Mouse (Mus musculus): ENCODE results near the gene Fibcd1.

The Fibcd1 gene

DNA sequence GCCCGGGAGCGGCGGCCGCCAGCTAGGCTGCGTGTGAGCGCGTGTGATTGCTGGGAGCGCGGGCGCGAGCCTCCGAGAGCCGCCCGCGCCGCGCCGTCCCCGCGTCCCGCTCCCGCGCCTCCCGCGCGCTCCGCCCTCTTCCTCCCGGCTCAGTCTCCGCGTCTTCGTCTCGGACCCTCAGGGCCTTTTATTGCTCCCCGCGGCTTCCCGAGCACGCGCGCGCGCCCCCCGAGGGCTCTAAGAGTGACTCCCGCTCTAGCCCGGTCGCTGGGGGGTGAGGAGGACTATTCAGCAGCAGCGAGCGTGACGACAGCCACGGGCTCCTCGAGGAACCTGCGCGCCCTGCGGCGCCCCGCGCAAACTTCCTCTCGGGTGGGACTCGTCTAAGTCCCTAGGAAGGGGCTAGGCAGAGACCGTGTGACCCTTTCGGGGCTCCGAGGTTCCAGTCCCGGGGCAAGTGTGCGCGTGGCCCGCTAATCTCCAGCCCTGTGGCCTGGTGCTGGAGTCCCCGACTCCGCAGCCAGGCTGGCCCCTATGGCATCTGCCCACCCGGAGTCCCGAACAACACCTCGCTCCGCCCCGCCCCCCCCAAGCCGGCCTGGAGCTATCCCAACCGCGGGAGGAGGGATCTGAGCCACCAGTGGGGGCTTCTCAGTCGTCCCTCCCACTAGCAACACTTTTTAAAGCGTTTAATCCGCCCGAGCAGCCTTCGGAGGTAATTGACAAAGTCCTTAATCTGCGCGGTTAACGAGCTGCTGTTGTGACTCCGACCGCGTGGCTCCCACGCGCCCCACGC, at the start of gene Fibcd1:
Gene Fibcd1 (minus strand): TSS at position 110 of the 796 bp plus-strand sequence.
- peak; percentile 63 for DNase-seq (ENCODE audit: extremely low spot score, low spot score)

DNA sequence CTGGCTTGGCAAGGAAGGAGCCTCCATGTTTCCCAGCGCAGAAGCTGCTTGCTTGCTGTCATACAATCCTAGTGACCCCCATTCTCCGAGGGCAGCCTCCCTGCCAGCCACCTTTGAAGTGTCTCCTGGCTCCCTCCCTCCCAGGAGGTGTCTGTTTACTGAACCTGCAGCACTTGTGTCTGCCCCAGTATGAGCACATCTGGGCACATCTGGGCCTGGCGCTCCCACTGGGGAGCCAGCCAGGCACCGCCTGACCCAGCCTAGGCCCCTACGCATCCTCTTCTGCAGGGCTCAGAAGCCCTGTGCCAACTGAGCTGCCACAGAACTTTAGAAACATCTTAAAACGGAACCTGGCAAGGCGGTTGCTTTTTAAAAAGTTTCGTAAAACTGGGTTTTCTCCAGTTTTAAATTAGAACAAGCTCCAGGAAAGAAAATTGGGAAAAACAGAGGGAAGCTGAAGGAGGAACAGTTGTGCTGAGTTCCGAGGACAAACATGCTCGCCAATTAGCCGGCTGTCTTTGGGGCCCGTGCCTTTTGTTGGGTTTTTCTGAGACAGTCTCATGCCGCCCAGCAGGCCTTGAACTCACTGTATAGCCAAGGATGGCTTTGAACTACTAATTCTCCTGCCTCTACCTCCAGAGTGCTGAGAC, 48.5 kb upstream of the Fibcd1 start:
- no peak for DNase-seq (ENCODE audit: extremely low spot score, low spot score)

DNA sequence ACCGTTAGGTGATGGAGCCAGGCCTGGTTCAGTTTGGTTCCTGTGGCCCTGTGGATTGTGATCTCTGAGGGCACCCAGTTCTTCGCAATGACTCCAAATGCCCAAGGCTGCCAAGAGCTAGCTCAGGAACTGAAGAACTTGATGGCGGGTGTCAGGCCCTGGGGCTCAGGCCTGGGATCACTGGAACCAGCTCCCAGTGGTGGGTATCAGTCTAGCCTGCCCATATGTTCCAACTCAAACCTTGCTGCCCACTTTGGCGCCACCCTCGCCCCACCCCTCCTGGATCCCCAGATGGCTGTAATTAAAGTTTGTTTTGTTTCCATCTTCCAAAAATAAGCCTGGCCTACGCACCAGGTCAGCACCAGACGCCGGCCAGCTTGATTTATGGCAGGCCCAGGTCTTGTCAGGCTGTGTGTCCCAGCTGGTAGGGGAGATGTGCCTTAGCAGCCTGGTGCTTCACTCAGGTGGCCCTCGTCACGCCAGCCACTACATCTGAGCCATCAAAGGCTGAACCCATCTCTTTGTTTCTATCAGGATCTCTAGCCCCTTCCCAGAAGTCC, 47.4 kb upstream of the Fibcd1 start:
- DNase-seq (ENCODE audit: extremely low spot score, low spot score), result no peak

DNA sequence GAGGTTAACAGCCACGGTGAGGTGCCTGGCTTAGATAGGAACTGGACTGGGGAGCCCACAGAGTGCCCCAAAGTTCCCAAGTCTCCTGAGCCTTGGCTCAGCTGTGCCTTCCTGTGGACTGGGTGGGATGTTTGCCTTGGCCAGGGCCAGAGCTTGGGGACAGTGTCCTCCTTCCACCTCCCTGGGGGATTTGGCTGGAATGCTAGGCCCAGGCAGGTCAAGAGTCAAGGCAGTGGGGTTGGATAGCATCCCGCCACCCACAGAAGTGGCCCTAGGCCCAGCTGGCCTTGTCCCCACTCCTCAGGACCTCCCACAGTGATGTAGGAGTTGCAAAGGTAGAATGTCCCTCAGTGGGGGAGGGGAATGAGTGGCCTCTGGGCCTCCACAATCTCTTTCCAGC, 45.4 kb upstream of the Fibcd1 start:
- DNase-seq (ENCODE audit: extremely low spot score, low spot score), result no peak

DNA sequence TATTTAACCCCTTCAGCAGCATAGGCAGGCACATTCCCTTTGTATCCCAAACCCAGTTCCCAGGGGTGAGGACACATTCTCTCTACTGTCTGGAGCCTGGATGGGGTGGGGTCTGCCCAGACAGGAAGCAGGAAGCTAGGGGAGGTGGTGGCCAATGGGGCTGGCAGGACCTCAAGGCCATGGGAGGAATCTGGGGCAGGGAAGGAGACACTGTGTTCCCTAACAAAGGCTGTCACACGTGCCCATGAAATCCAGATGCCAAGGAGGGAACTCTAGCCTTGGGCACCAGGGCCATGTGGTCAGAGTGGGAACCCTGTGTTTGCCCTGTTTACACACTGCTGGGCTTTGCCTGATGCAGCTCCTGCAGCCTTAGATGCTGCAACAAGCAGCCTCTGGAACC, 43.1 kb upstream of the Fibcd1 start:
- no peak for DNase-seq (ENCODE audit: extremely low spot score, low spot score)

DNA sequence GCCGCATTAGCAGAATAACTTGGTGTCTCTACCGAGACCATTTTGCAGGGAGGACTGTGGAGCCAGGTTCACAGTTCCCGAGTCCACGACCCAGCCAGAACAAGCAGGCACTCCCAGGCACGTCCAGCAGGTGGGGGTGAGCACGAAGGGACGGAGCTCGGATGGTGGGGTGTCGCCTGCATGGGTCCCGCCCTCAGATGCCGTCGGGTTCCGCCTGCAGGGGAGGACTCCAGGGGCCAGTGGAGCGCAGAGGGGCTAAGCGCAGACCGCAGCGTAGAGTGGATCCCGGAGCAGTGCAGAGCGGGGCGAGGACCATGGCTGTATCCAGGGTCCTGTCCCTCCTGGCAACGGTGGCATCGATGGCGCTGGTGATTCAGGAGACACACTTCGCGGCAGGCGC, 41.2 kb upstream of the Fibcd1 start, which contains the start of gene Lamc3:
Gene Lamc3 (plus strand): TSS at position 262 of the 400 bp plus-strand sequence.
- peak; percentile 54 for DNase-seq (ENCODE audit: extremely low spot score, low spot score)

DNA sequence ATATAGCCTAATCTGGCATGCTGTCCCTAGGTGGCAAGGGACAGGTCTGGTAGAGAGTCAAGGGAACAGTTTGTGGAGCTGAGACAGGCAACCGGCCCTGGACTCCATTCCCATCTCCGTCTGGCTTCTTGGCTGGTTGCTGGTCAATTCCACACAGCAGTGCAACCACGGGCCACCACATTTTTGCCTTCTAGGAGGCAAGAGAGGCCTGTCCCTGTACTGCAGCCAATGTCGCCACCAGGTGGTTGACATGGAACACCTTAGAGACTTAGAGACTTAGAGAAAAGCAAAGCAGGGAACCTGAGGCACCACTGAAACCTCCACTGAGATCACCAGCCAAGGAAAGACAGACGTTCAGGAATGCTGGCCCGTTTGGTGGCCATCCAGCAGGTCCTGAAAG, 39.0 kb upstream of the Fibcd1 start:
- no peak for DNase-seq (ENCODE audit: extremely low spot score, low spot score)

DNA sequence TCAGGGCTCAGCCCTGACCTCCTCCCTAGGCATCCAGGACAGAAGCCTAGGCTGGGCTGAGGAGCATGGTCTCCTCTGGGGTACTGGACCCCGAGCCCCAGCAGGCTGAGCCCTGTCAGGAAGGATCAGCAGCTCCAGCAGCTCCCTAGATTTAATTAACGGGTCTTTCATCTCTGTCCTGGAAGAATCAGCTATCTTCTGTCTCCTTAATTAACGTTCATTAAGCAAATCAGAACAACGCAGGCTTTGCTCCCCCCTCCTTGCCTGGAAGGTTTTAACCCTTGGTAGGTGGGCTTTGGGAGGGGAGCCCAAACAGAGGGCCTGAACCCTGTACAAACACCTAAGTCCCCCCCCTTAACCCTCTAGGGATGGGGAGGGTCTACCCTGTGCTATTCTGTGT, 37.3 kb upstream of the Fibcd1 start:
- no peak for DNase-seq (ENCODE audit: extremely low spot score, low spot score)

DNA sequence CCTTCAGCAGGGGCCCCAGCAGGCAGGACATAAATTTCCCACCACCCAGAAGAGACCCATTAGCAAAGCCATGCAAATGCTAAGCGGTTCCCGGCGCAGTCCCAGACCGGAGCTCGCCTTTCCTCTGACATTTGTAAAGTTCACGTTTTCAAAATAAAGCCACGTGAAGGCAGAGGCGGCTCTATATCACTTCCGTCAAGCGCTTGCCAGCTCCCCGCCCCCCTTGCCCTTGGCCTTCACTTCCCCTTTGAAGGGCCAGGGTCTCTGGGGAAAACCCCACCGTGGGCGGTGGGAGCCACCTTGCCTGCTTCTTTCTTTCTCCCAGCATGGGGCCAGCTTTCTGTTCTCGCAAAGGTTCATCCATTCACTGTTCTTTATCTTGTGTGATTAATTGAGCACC, 35.1 kb upstream of the Fibcd1 start:
- no peak for DNase-seq (ENCODE audit: extremely low spot score, low spot score)

DNA sequence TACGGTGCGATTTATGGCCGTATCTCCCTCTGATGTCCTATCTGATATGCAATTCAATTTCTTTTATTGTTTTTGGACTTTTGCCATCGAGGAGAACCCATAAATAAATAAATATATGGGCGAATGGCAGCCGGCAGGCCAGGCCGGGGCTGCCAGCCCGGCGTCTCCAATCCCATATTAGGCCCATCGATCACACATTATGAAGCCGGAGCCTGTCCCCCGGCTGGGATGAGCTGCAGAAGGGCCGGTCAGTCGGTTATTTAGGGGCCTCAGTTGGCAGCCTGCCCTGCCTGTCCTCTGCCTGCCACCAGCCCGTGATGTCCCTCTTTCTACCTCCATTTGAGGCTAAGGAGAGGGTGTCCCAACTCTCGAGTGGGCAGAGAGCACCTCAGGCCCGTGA, 32.8 kb upstream of the Fibcd1 start:
- DNase-seq (ENCODE audit: extremely low spot score, low spot score), result no peak

DNA sequence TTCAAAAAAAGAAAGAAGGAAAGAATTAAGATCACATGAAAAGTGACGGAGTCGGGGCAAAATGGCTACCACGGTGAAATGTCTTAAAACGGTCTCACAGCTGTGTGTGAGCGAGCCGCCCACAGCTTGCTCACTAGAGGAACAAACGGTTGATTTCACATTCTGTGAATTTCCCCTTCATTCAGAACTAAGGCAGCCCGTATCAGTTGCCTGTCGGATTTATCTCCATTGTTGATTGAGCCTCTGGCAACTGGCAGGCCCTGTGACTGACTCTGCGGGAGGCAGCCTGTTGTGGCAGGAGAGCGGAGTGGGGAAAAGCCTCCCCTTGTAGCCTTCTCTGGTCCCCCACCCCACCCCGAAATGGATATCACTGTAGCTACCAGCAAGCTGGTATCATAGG, 30.6 kb upstream of the Fibcd1 start:
- no peak for DNase-seq (ENCODE audit: extremely low spot score, low spot score)

DNA sequence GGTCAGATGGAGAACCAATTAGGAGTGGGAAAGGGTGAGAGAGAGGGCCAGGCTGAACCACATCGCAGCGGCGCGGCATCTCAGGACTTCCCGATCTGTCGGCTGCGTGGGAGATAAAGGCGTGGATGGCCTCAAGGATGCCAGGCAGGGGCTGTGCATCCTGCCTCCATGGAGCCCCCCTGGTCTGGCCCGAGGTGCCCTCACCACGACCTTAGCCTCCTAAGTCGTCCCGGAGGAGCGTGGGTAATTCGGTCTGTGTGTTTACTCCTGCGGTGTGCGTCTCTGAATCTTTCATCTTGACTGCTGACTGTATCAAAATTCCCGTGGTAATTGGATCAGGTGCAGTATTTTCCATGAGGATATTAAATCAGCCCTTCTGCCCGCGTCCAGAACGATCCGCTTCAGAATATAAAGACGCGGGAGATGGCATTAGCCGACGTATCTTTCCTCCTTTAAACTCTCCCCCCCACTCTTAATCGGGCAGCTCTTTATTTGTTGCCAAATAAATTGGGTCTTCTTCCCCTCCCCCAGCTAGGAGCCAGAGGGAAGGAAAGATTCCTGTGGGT, 28.6 kb upstream of the Fibcd1 start:
- no peak for DNase-seq (ENCODE audit: extremely low spot score, low spot score)

DNA sequence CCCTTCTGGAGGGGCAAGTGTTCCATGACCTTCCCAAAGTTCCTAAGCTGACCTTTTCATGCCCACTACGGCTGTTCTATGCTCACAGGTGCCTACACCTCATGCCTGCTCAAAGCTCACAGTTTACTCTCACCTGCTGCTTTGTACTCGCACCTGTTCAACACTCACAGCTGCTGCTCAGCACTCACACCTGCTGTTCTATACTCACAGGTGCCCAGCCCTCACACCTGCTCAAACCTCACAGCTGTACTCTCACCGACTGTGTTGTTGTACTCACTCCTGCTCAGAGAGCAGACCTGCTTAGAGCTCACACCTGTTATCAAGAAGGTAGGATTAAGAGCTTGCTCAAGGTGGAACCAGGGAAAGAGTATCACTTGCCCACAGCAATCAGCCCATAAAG, 24.9 kb upstream of the Fibcd1 start:
- no peak for DNase-seq (ENCODE audit: extremely low spot score, low spot score)

DNA sequence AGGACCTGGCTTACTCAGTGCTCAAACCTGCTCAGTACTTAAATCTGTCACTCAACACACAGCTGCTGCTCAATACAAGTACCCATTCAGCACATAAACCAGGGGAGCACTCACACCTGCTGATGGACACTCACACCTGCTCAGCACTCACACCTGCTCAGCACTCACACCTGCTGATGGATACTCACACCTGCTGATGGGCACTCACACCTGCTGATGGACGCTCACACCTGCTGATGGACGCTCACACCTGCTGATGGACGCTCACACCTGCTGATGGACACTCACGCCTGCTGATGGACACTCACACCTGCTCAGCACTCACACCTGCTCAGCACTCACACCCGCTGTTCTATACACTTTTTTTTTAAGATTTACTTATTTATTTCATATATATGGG, 23.9 kb upstream of the Fibcd1 start:
- no peak for DNase-seq (ENCODE audit: extremely low spot score, low spot score)

DNA sequence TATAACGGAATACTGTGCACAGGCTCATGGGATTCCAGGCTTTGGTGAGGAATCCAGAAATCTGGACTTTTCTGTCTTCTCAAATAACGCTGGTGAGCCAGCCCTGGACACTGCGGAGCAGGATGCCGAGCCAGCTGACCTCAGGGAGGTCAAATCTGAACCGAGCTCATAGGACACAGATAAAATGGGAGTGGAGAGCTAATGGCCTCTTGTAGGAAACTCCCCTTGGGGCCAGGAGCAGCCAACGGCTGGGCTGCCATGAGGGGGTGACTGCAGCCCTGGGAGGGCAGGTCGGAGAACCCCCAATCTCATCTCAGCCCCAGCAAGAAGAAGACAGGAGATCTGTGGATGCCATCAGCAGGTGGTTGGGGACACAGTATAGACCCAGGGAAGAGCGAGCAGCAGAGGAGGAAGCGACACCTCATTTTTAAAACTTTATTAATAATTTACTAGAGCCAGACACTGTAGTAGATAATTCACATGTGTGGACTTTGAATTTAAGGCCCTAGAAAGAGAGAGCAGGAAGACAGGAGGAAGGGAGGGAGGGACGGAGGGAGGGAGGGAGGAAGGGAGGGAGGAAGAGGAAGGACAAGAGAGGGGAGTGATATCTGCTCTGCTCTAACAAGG, 22.8 kb upstream of the Fibcd1 start:
- no peak for DNase-seq (ENCODE audit: extremely low spot score, low spot score)

DNA sequence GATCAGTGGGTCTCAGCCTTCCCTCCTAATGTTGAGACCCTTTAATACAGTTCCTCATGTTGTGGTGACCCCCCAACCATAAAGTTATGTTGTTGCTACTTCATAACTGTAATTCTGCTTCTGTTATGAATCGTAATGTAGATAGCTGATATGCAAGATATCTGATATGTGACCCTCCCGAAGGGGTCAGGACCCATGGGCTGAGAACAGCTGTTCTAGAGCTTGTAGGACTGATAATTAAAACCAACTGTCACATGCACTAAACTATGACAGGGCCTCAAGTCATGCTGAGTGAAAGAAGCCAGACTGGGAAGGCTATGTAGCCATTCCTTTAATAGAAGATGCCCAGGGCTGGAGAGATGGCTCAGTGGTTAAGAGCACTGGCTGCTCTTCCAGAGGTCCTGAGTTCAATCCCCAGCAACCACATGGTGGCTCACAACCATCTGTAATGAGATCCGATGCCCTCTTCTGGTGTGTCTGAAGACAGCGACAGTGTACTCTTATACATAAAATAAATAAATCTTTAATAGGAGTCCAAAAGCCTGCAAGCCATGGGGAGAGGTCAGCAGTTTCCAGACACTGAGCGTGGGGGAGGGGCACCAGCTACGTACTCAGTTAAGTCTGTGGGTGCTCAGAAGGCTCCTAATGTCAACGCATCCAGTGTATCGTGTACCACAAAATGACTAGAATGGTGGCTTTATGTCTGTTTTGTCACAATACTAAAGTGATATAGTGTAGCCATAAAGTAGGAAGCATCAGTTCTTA, 22.1 kb upstream of the Fibcd1 start:
- no peak for DNase-seq (ENCODE audit: extremely low spot score, low spot score)

DNA sequence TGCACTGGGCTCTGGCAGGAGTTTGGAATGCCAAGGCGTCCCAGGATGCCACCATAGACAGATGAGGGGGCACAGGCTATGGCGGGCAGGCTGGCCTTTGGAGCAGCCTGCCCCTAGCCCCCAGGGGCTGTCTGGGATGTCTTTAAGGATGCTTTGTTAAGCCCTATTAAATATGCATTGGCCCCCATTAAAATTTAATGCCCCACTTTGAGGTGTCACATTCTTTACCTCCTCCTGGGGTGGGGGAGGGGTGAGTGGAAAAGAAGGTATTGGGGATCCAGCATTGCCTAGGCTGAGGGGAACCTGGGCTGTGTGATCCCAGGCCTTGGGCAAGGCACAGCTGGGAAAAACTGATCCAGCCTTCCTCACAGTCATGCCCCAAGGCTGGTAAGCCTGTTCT, 20.0 kb upstream of the Fibcd1 start:
- DNase-seq (ENCODE audit: extremely low spot score, low spot score), result no peak

DNA sequence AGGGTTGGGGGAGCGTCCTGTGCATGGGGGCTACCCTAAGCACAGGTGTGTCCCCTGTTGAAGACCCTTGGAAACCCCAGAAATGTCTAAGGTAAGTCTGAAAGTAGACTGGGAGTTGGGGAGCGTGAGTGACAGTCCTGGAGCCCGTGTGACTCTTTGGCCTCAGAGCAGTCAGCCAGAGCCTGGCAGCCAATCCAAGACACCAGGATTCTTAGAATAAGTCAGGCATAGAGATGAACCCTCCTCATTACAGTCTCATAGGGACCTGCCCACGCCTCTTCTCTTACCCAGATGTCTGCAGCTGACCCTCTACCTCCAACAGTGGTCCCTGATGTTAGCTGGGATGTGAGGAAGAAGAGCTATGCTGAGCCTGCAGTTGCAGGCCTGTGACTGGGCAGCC, 19.5 kb upstream of the Fibcd1 start:
- no peak for DNase-seq (ENCODE audit: extremely low spot score, low spot score)

DNA sequence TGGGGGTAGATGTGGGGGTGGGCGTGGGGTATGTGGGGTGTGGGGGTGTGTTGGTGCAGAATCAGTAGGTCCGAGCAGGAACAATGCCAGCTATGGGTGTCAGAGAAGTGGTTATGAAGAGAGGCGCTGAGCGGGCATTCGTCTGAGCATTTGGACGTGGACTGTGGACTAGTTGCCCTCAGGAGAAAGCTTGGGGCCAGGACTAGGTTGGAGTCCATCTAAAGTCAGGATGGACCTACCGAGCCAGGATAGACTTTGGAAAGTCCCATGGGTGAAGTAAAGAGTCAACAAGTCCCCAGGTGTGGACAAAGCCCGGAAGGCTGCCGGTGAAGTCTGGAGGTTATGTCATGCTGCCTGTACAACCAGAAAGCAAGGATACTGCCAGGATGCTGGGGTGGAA, 19.1 kb upstream of the Fibcd1 start:
- DNase-seq (ENCODE audit: extremely low spot score, low spot score), result no peak

DNA sequence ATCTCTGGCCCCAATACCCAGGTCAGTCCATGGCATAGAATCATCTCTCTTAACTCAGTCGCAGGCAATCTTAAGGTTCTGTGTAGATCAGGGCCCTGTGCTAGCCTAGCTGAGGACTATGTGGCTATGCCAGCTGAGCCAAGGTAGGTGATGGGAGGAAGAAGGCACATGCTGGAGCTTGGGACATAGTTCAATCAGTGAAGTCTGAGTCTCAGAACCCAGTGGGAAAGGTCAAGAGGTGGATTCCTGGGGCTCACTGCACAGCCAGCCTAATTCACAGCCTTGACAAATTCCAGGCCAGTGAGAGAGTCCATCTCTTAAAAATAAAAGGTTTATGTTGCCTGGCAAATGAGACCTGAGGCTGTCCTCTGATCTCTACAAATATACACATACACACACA, 18.0 kb upstream of the Fibcd1 start:
- DNase-seq (ENCODE audit: extremely low spot score, low spot score), result no peak

DNA sequence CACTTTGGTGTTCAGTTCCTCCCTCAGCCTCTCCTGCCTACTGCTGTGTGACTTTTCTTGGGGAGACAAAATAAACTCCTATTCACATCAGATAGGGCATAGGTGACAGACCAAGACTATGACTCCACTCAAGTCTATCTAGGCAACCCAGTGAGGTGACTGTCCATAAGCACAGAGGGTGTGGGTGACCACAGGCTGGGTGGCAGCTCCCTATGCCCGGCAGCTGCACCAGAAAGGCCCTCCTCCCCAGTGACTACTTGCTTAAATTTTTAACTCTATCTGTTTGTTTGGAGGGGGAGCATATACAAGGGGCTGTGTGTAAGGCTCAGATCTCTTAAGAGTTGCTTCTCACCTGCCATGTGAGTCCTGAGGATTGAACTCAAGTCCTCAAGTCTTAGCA, 17.1 kb upstream of the Fibcd1 start:
- DNase-seq (ENCODE audit: extremely low spot score, low spot score), result no peak
